Mouse (Mus musculus): Measurements from ENCODE around the gene Jtb.

- no peak for TF ChIP-seq CTCF (IDR thresholded peaks at IDR 0.05; ENCODE audit: extremely low read depth, insufficient read length, insufficient replicate concordance, low read depth, low read length)
- no peak for TF ChIP-seq POLR2A (IDR thresholded peaks at IDR 0.05; ENCODE audit: low read depth, low read length)
These were observed 40.4 kb upstream of the Jtb start for GRCm38 (mm10) chr3:90190859-90191510.

All from small intestine, adult 2 months (tissue).